Mouse (Mus musculus) c-Kit-positive CD71-positive TER-119-positive erythroid progenitor cells, embryonic 14.5 days (primary cell): ENCODE results near the gene Cdsn.

ENCODE experiments used
- DNase-seq: peaks from one replicate; pipeline ENCODE4 v3.0.0-alpha.2; 2013; ENCODE audit warnings: low spot score

The Cdsn gene

DNA sequence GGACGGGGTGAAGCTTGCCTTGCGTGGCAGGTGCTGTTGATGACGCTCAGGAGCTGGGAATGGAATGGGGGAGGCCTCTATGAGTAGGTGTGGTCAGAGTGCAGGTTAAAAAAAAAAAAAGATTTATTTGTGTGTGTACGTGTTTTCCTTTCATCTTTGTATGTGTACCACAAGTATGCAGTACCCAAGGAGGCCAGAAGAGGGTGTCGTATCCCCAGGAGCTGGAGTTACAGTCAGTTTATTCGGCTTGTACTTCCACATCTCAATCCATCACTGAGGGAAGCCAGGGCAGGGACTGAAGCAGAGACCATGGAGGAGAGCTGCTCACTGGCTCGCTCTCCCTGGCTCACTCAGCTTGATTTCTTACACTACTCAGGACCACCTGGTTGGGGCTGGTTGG lies 19.5 kb downstream of the Cdsn start:
- DNase-seq = no peak

- peak; percentile 90 for DNase-seq
Measured at GRCm38 (mm10) chr17:35578211-35578610, 26.3 kb downstream of the Cdsn start.

- no peak for DNase-seq
Measured at GRCm38 (mm10) chr17:35582900-35583299, 31.0 kb downstream of the Cdsn start.

- peak; percentile 51 for DNase-seq
Measured at GRCm38 (mm10) chr17:35584330-35584937, 32.5 kb downstream of the Cdsn start.

- DNase-seq = no peak
Measured at GRCm38 (mm10) chr17:35587291-35587690, 35.4 kb downstream of the Cdsn start.

- DNase-seq = no peak
Measured at GRCm38 (mm10) chr17:35588387-35588786, 36.5 kb downstream of the Cdsn start.

DNA sequence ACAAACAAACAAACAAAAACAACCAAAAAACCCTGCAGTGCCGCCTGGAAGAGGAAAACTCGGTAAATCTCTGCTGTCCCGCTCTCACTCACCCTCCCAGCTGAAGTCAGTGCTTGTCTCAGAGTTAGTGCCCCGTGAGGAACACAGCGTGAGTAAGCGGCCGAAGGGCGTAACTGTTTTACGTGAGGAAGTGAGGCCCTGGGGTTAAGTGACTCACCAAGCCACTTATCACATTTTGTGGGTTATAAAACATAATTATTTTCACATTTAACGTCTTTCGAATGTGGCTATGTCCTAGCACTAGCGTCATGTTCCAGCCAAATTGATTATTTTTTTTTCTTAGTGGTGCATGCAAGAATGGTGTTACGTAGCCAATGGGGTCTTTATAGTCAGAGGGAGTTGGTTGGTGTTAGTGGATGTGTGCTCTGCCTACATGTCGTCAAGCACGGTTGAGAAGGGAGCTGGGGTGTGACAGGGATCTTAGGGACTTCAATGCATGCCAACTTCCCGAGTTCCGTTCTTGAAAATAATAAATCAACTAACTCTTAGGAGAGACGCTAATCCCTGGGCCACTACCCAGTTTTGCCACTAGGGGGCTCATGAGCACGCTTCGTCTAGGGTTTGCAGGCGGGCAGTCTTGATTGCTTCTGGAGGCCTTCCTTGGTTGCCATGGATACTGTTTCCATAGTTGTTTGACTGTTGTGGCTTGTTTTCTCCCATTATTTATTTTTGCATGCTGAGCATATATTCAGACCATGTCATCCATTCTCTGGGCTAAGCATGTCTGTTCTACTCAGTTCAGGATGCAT lies 38.7 kb downstream of the Cdsn start:
- DNase-seq = peak; percentile 56

DNA sequence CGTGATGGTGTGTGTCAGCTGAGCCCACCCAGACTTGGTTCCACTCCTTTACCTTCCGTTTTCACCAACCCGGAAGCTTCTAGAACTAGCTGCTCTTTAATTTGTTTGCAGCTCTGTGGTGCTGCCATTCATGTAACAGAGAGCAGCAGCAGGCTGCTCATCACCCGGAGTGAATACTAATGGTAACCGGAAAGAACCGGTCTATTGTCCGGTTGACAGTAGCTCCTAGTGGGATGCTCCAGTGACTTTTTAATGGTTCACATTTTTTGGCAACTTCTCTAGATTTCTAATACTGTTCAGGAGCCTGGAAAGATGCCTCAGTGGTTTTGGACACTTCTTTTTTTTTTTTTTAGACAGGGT lies 39.3 kb downstream of the Cdsn start:
- DNase-seq = no peak

- no peak for DNase-seq
Measured at GRCm38 (mm10) chr17:35591731-35592130, 39.8 kb downstream of the Cdsn start.

DNA sequence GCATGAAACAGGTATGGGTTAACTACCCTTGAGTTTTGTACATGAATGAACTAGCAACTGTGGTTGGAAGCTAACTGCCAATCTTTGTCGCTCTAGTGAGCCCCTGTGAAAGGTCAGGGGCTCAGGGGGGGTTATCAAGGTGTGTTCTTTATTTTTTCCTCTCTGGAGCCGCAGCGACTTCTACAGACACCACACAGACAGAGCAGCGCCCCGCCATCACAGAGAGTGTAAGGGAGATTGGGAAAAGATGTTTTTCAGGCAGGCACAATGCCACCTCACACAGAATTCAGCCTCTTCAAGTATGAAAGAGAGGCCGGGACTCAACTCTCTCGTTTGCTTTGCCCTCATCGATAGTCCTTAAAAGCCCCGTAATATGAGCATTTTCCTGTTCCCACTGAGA lies 40.2 kb downstream of the Cdsn start:
- no peak for DNase-seq

DNA sequence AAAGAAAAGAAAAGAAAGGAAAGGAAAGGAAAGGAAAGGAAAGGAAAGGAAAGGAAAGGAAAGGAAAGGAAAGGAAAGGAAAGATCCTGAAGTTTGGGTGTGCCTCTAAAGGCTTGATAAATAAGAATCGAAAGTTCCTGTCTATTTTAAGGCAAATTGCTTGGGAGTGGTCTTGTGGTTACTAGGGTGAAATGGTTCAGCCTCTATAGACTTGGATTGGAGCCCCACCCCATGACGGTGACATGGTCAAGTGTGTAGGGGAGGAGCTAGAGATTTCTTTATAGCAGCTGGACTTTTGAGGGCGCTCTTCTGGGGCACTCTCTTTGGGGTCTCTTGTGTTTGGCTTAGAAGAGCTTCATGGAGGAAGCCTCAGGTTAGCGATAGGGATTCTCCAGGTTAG lies 41.9 kb downstream of the Cdsn start:
- DNase-seq = no peak

DNA sequence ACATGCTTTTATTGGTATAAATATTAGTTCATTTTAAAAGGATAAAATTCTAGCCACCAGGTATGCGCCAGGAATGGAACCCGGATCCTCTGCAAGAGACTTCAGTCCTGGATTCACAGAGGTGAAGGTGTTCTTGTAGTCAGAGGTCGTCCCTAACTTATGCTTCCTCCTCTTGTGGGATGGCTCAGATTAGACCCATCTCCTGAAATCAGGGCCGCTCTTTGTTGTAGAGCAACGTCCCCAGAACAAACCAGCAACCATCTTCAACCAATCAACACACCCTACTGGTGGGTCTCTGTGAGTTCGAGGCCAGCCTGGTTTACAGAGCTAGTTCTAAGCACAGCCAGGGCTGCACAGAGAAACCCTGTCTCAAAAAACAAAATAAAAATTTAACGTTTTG lies 42.5 kb downstream of the Cdsn start:
- no peak for DNase-seq

- no peak for DNase-seq
Measured at GRCm38 (mm10) chr17:35597399-35597798, 45.5 kb downstream of the Cdsn start.

- DNase-seq = no peak
Measured at GRCm38 (mm10) chr17:35601249-35601648, 49.3 kb downstream of the Cdsn start, which contains the start of gene Sfta2. Sfta2 (plus strand) TSS chr17:35601549.

- DNase-seq = no peak
Measured at GRCm38 (mm10) chr17:35601736-35602354, 49.9 kb downstream of the Cdsn start.
